Mouse (Mus musculus) CH12.LX (cell line): Measurements from ENCODE around the gene 4931429L15Rik.

Source experiments
- CHD2 ChIP-seq: IDR thresholded peaks from 2 replicates; pipeline ENCODE4 v1.6.1; 2011; ENCODE audit warnings: low read length, improper control_type of control experiment
- CTCF ChIP-seq, 2 experiments: IDR thresholded peaks in 1 of 2; conservative IDR thresholded peaks in 1 of 2; 2 replicates each; pipeline ENCODE4 v1.5.1; 2011 to 2012; ENCODE audit warnings: low read depth in 2 of 2, low read length in 2 of 2, improper control_type of control experiment in 1 of 2, inconsistent platforms in 1 of 2, mild to moderate bottlenecking in 1 of 2, moderate library complexity in 1 of 2
- NELFE ChIP-seq: IDR thresholded peaks from 2 replicates; pipeline ENCODE4 v1.6.1; 2011; ENCODE audit warnings: low read depth, low read length, improper control_type of control experiment
- POLR2AphosphoS2 ChIP-seq: IDR thresholded peaks from 2 replicates; pipeline ENCODE4 v1.6.1; 2011; ENCODE audit warnings: low read depth, low read length, improper control_type of control experiment
- TCF12 ChIP-seq: IDR thresholded peaks from 2 replicates; pipeline ENCODE4 v1.6.1; 2014; ENCODE audit warnings: low read depth, mild to moderate bottlenecking, inconsistent platforms, low read length, improper control_type of control experiment
- USF1 ChIP-seq: IDR thresholded peaks from 2 replicates; pipeline ENCODE4 v1.6.1; 2014; ENCODE audit warnings: low read depth, mild to moderate bottlenecking, inconsistent platforms, low read length, improper control_type of control experiment

DNA sequence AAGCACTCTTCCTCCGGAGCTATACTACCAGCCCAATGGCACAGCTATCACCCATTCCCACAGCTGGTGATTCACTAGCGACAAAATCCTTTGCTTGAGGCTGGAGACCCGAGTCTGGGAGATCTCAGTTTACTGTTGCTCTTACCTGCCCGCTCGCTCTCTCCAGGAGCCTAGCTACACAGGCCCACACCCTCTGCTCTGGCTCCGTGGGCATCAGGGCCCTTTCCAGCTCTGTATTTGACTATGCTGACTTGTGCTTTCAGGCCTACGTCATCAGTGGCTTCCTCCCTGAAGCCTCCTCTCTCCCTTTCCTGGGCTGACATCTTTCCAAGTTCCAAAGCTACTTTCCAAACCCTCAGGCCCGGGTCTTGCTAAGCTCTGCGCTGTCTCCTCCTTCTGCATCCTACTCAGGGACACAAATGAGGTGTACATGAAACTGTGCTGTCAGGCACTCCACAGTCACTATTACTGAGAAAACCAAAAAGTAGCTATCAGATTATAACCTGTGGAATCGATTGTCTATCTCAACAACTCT is 15.7 kb upstream of the 4931429L15Rik start:
- TF ChIP-seq POLR2AphosphoS2, result no peak
- no peak for TF ChIP-seq CTCF (conservative IDR thresholded peaks at IDR 0.05 in 1 of 2, IDR thresholded peaks at IDR 0.05 in 1 of 2; ENCODE audit: low read depth in 2 of 2, low read length in 2 of 2)
- no peak for TF ChIP-seq USF1
- no peak for TF ChIP-seq TCF12
- TF ChIP-seq NELFE, result no peak
- TF ChIP-seq CHD2, result no peak
